Mouse (Mus musculus) heart, embryonic 14.5 days (tissue): ENCODE measurements around the gene Dnpep. TPM values are rescaled to one million over a fixed set of nuclear protein-coding genes. Genes with fewer than 3 reads are reported as not detected.

Source experiments
- ATAC-seq: fragments of 200-750 bp; cut with Nextera tagmentation; 2 replicates; pipeline ENCODE4 v1.8.0; 2017; ENCODE audit warnings: low read depth, moderate TSS enrichment; ENCODE audit not compliant: insufficient number of reproducible peaks, insufficient read depth, low FRiP score
- H3K27ac ChIP-seq, 2 experiments: fragments of 200-500 bp in 1 of 2; fragments of 300-500 bp in 1 of 2; sonication (generic) in 1 of 2; replicated peaks in 1 of 2; 2 replicates each; pipeline ENCODE4 v1.5.1; 2012 to 2014; ENCODE audit warnings: low read depth in 2 of 2, low read length in 2 of 2, control low read depth in 1 of 2, mild to moderate bottlenecking in 1 of 2, mixed read lengths in 1 of 2; ENCODE audit not compliant: control insufficient read depth in 1 of 2, insufficient read depth in 1 of 2
- H3K27me3 ChIP-seq: fragments of 300-500 bp; sonication (generic); 2 replicates; pipeline ENCODE4 v1.6.1; 2014; ENCODE audit warnings: mild to moderate bottlenecking, low read length, control low read depth; ENCODE audit not compliant: control insufficient read depth, insufficient read depth
- H3K36me3 ChIP-seq: fragments of 300-500 bp; sonication (generic); 2 replicates; pipeline ENCODE4 v1.6.1; 2014; ENCODE audit warnings: mild to moderate bottlenecking, control low read depth, low read length, mixed read lengths; ENCODE audit not compliant: control insufficient read depth, insufficient read depth
- H3K4me1 ChIP-seq, 2 experiments: fragments of 200-500 bp in 1 of 2; fragments of 300-500 bp in 1 of 2; sonication (generic) in 1 of 2; 2 replicates each; pipeline ENCODE4 v1.6.1; 2012 to 2014; ENCODE audit warnings: low read length in 2 of 2, control low read depth in 1 of 2, mixed read lengths in 1 of 2; ENCODE audit not compliant: control insufficient read depth in 2 of 2, insufficient read depth in 2 of 2
- H3K4me2 ChIP-seq: fragments of 300-500 bp; sonication (generic); 2 replicates; pipeline ENCODE4 v1.6.1; 2014; ENCODE audit warnings: mild to moderate bottlenecking, low read length
- H3K4me3 ChIP-seq, 2 experiments: fragments of 200-500 bp in 1 of 2; fragments of 300-500 bp in 1 of 2; sonication (generic) in 1 of 2; 2 replicates each; pipeline ENCODE4 v1.5.1; 2012 to 2014; ENCODE audit warnings: low read length in 2 of 2, mild to moderate bottlenecking in 2 of 2, control low read depth in 1 of 2, low read depth in 1 of 2, moderate library complexity in 1 of 2; ENCODE audit not compliant: control insufficient read depth in 1 of 2, insufficient read depth in 1 of 2
- H3K9ac ChIP-seq: fragments of 300-500 bp; sonication (generic); 2 replicates; pipeline ENCODE4 v1.6.1; 2014; ENCODE audit warnings: mild to moderate bottlenecking, low read length
- H3K9me3 ChIP-seq: fragments of 300-500 bp; sonication (generic); 2 replicates; pipeline ENCODE4 v1.6.1; 2016; ENCODE audit warnings: low read length, control low read depth; ENCODE audit not compliant: control insufficient read depth
- WGBS: fragments of 180-500 bp; shearing (Covaris S2); extraction: QIAGEN DNeasy Blood & Tissue Kit; methylation state at CpG from one replicate; pipeline ENCODE4 v1.1.7; 2014; 5-methylcytosine and 5-hydroxymethylcytosine counted together
- polyA plus RNA-seq: library from polyadenylated mRNA; unstranded; fragments of >200 nt; fragmentation: Nextera tagmentation; extraction: Ambion mirVana; gene quantifications from 2 replicates; pipeline ENCODE4 v1.2.1, GENCODE M21; 2014

Dnpep gene
- polyA plus RNA-seq, 1 experiment from 2014 or later, result 128 TPM

DNA sequence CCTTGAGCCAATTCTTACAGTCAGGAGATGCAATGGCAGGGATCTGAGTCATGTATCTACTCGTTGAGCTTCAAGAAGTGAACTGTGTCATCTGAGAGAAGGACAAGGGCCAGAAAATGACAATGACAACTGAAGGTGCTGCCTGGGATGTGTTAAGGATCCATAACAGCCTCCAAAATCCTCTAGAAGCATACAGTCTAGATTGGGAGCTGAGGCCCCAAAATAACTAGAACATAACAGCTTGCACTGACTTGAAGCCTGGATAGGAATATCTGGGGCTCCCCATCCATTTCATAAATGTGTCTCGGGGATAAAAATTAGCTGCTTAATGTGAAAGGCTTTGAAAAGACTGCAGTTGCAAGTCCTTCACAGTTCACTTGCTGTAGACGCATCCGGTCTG lies 40.2 kb upstream of the Dnpep start:
- H3K4me2 ChIP-seq, result no peak overlapping the region
- peaks cover 10% of the 10 kb centered on the region for H3K36me3 ChIP-seq
- ATAC-seq, result no peak
- peak overlapping the region in 1 of 2 experiments; percentile 98; a peak in 1 of 4 replicates for H3K27ac ChIP-seq
- no peak overlapping the region for H3K4me3 ChIP-seq
- WGBS, result 84% methylated on average over 4 of the region's 4 CpGs
- no peak overlapping the region for H3K9ac ChIP-seq
- H3K4me1 ChIP-seq, result peaks cover 37 to 49% of the 10 kb centered on the region in 2 experiments
- H3K27me3 ChIP-seq, result no peaks in the 10 kb centered on the region
- H3K9me3 ChIP-seq, result no peaks in the 10 kb centered on the region

DNA sequence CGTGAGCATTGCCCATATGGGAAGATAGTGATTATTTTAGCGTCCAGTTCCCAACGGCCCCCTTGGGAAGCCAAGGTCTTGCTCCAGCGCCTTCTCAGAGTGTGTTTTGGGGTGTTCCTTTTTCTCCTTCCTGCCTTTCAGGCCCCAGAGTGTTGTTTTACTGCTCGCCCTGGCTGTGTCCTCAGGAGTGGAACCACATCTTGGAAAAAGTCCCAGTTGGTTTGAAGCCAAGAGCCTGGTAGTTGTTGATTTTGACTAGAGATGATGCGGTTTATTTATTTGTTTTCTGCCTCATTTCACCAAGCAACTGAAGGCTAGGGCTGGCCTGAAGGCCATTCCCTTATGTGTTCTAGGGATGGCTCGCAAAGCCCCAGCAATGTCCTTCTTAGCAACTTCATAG lies 39.5 kb upstream of the Dnpep start:
- Histone ChIP-seq H3K27me3 (no peaks in the 10 kb centered on the region), H3K36me3 (peaks cover 3% of the 10 kb centered on the region), H3K4me3 (no peak overlapping the region), H3K9ac (no peak overlapping the region), H3K4me1 (peaks cover 35 to 43% of the 10 kb centered on the region in 2 experiments), H3K4me2 (no peak overlapping the region), H3K9me3 (no peaks in the 10 kb centered on the region), H3K27ac (peak overlapping the region; percentile 4 to 9; a peak in 3 of 4 replicates)
- ATAC-seq, result no peak
- WGBS, result 65% methylated on average over 7 of the region's 7 CpGs

DNA sequence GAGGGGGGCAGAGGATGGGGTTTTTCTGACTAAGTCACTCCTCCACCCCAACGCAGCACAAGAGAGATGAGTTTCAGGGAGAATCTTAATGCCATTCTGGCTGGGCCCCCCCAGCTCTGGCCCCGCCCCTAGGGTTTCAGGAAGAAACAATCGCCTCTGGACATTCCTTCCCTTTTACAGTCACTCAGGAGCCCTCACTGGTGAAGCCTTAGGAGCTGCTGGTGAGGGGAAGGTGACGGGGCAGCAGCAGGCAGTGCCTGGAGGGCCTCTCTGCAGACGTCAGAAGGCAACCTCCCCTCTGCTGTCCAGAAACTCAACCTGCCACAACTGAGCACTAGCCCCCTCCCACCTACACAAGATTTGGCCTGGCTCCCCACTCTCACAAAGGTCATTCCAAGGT lies 31.5 kb upstream of the Dnpep start:
- Histone ChIP-seq H3K36me3 (no peaks in the 10 kb centered on the region), H3K9me3 (no peaks in the 10 kb centered on the region), H3K27me3 (no peaks in the 10 kb centered on the region), H3K4me1 (peaks cover 45 to 56% of the 10 kb centered on the region in 2 experiments), H3K4me2 (no peak overlapping the region), H3K4me3 (no peak overlapping the region), H3K9ac (peak overlapping the region; percentile 18), H3K27ac (peak overlapping the region; percentile 83 to 90)
- ATAC-seq, result no peak; the same call in 1 of the 2 replicates
- 23% methylated on average over 5 of the region's 5 CpGs for WGBS

DNA sequence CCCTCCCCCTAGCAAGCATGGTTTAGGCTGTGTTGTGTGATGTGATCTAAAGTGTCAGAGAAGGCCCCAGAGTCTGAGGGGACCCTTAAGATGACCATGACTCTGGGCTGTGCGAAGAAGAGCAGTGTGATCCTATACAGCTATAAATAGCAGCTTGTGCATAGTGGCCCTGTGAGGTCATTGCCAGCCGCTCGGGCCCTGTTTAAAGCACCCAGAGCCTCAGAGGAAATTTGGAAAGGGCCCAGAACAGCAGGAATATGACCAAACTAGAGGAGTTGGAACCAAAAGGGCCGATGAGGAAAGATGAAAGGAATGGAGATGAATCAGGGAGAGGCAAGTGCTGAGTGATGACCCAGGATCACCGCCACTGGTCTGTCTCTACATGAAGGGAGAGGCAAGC lies 29.5 kb upstream of the Dnpep start:
- H3K36me3 ChIP-seq, result no peaks in the 10 kb centered on the region
- peak overlapping the region; percentile 90 to 92 for H3K27ac ChIP-seq
- H3K4me3 ChIP-seq, result no peak overlapping the region
- peak overlapping the region; percentile 59 for H3K9ac ChIP-seq
- no peaks in the 10 kb centered on the region for H3K27me3 ChIP-seq
- ATAC-seq, result no peak; the same call in 1 of the 2 replicates
- 0 out of 2 replicates have a peak overlapping the region, but pooled peaks have one; percentile 16 for H3K4me2 ChIP-seq
- WGBS, result 18% methylated on average over 5 of the region's 5 CpGs
- H3K9me3 ChIP-seq, result no peaks in the 10 kb centered on the region
- H3K4me1 ChIP-seq, result peaks cover 50 to 63% of the 10 kb centered on the region in 2 experiments

- Histone ChIP-seq H3K27me3 (no peaks in the 10 kb centered on the region), H3K36me3 (no peaks in the 10 kb centered on the region), H3K4me1 (peaks cover 50 to 63% of the 10 kb centered on the region in 2 experiments), H3K4me2 (peak overlapping the region; percentile 40), H3K27ac (peak overlapping the region; percentile 33 to 90), H3K9me3 (no peaks in the 10 kb centered on the region), H3K4me3 (no peak overlapping the region), H3K9ac (peak overlapping the region; percentile 45; the same call in 1 of the 2 replicates)
- 25% methylated on average over 20 of the region's 20 CpGs for WGBS
- ATAC-seq, result no peak
These were observed 27.5 kb upstream of the Dnpep start for GRCm38 (mm10) chr1:75345036-75345935.

GRCm38 (mm10) chr1:75344291-75345035 lies 26.7 kb upstream of the Dnpep start:
- Histone ChIP-seq H3K36me3 (no peaks in the 10 kb centered on the region), H3K4me3 (no peak overlapping the region), H3K9me3 (no peaks in the 10 kb centered on the region), H3K4me2 (peak overlapping the region; percentile 40), H3K27me3 (no peaks in the 10 kb centered on the region), H3K9ac (peak overlapping the region; percentile 45; the same call in 1 of the 2 replicates), H3K27ac (peak overlapping the region; percentile 53 to 90), H3K4me1 (peaks cover 47 to 57% of the 10 kb centered on the region in 2 experiments)
- ATAC-seq, result no peak
- 6% methylated on average over 15 of the region's 15 CpGs for WGBS

- no peak for ATAC-seq
- Histone ChIP-seq H3K9me3 (no peaks in the 10 kb centered on the region), H3K9ac (no peak overlapping the region), H3K4me1 (peaks cover 38 to 54% of the 10 kb centered on the region in 2 experiments), H3K27me3 (no peaks in the 10 kb centered on the region), H3K36me3 (no peaks in the 10 kb centered on the region), H3K4me2 (no peak overlapping the region), H3K4me3 (no peak overlapping the region), H3K27ac (no peak overlapping the region)
- under 1% methylated on average over 8 of the region's 8 CpGs for WGBS
These were observed 25.2 kb upstream of the Dnpep start for GRCm38 (mm10) chr1:75342874-75343416.
